Mouse (Mus musculus): ENCODE results near the gene Cdc73. TPM values are rescaled to one million over a fixed set of nuclear protein-coding genes. Genes with fewer than 3 reads are reported as not detected.
"Not testable (repeated sequence)": the region's sequence is repeated elsewhere in the genome, so short reads cannot be mapped to it uniquely, and the experiment has no call there.

Cdc73 gene
- polyA plus RNA-seq, 1 experiment from 2014 or later, result 33.7 TPM

- WGBS, result 88% methylated on average over 4 of the region's 4 CpGs
- Histone ChIP-seq H3K9ac (replicated peaks) (no peak overlapping the region), H3K4me1 (replicated peaks) (no peaks in the 10 kb centered on the region), H3K4me3 (replicated peaks) (no peak overlapping the region), H3K36me3 (peaks cover 43% of the 10 kb centered on the region), H3K4me2 (no peak overlapping the region), H3K27me3 (no peaks in the 10 kb centered on the region), H3K27ac (no peak overlapping the region), H3K9me3 (no peaks in the 10 kb centered on the region)
- ATAC-seq (ENCODE audit: insufficient number of reproducible peaks, insufficient read depth, low FRiP score, low TSS enrichment, low read depth), result no peak
These were observed 26.8 kb downstream of the Cdc73 start for GRCm38 (mm10) chr1:143675734-143676361.

- not testable (repeated sequence) for ATAC-seq (ENCODE audit: insufficient number of reproducible peaks, insufficient read depth, low FRiP score, low TSS enrichment, low read depth); H3K4me1 ChIP-seq (replicated peaks); H3K9me3 ChIP-seq; H3K27ac ChIP-seq; H3K4me3 ChIP-seq (replicated peaks); H3K4me2 ChIP-seq; H3K9ac ChIP-seq (replicated peaks); H3K27me3 ChIP-seq
- peaks cover 49% of the 10 kb centered on the region for H3K36me3 ChIP-seq
- WGBS, result 94% methylated on average over 4 of the region's 4 CpGs
These were observed 37.9 kb downstream of the Cdc73 start for GRCm38 (mm10) chr1:143664786-143665185.

- ATAC-seq (ENCODE audit: insufficient number of reproducible peaks, insufficient read depth, low FRiP score, low TSS enrichment, low read depth), result no peak
- no peak overlapping the region for H3K4me2 ChIP-seq
- H3K27ac ChIP-seq, result no peak overlapping the region
- no peaks in the 10 kb centered on the region for H3K27me3 ChIP-seq
- H3K36me3 ChIP-seq, result peaks cover 40% of the 10 kb centered on the region
- no peak overlapping the region for H3K4me3 ChIP-seq (replicated peaks)
- no peak overlapping the region for H3K9ac ChIP-seq (replicated peaks)
- H3K9me3 ChIP-seq, result no peaks in the 10 kb centered on the region
- no peaks in the 10 kb centered on the region for H3K4me1 ChIP-seq (replicated peaks)
- 98% methylated on average over 2 of the region's 2 CpGs for WGBS
These were observed 39.5 kb downstream of the Cdc73 start for GRCm38 (mm10) chr1:143663197-143663596.

GRCm38 (mm10) chr1:143653646-143654045 lies 49.0 kb downstream of the Cdc73 start:
- peaks cover 14% of the 10 kb centered on the region for H3K36me3 ChIP-seq
- H3K27ac ChIP-seq, result no peak overlapping the region
- WGBS, result 87% methylated on average over 3 of the region's 3 CpGs
- H3K4me3 ChIP-seq (replicated peaks), result no peak overlapping the region
- no peak overlapping the region for H3K4me2 ChIP-seq
- no peaks in the 10 kb centered on the region for H3K9me3 ChIP-seq
- ATAC-seq (ENCODE audit: insufficient number of reproducible peaks, insufficient read depth, low FRiP score, low TSS enrichment, low read depth), result no peak
- H3K4me1 ChIP-seq (replicated peaks), result no peaks in the 10 kb centered on the region
- H3K27me3 ChIP-seq, result no peaks in the 10 kb centered on the region
- H3K9ac ChIP-seq (replicated peaks), result no peak overlapping the region

GRCm38 (mm10) chr1:143650317-143650716 lies 52.4 kb downstream of the Cdc73 start:
- no peak for ATAC-seq (ENCODE audit: insufficient number of reproducible peaks, insufficient read depth, low FRiP score, low TSS enrichment, low read depth)
- H3K4me3 ChIP-seq (replicated peaks), result no peak overlapping the region
- no peaks in the 10 kb centered on the region for H3K27me3 ChIP-seq
- no peak overlapping the region for H3K9ac ChIP-seq (replicated peaks)
- no peak overlapping the region for H3K4me2 ChIP-seq
- H3K4me1 ChIP-seq (replicated peaks), result no peaks in the 10 kb centered on the region
- peaks cover 14% of the 10 kb centered on the region for H3K36me3 ChIP-seq
- WGBS, result 94% methylated on average over 2 of the region's 2 CpGs
- no peak overlapping the region for H3K27ac ChIP-seq
- H3K9me3 ChIP-seq, result no peaks in the 10 kb centered on the region

- no peak overlapping the region for H3K9ac ChIP-seq (replicated peaks)
- H3K4me3 ChIP-seq (replicated peaks), result no peak overlapping the region
- H3K4me1 ChIP-seq (replicated peaks), result 0 out of 2 replicates have a peak, but pooled peaks cover under 1% of the 10 kb centered on the region
- 81% methylated on average over 4 of the region's 4 CpGs for WGBS
- H3K9me3 ChIP-seq, result no peaks in the 10 kb centered on the region
- H3K36me3 ChIP-seq, result peaks cover 7% of the 10 kb centered on the region
- H3K27me3 ChIP-seq, result no peaks in the 10 kb centered on the region
- no peak overlapping the region for H3K4me2 ChIP-seq
- H3K27ac ChIP-seq, result no peak overlapping the region
- no peak for ATAC-seq (ENCODE audit: insufficient number of reproducible peaks, insufficient read depth, low FRiP score, low TSS enrichment, low read depth)
These were observed 56.5 kb downstream of the Cdc73 start for GRCm38 (mm10) chr1:143646219-143646618.

GRCm38 (mm10) chr1:143645386-143645785 lies 57.3 kb downstream of the Cdc73 start:
- Histone ChIP-seq H3K27ac (no peak overlapping the region), H3K4me1 (replicated peaks) (peaks cover 8% of the 10 kb centered on the region; the same call in 1 of the 2 replicates), H3K27me3 (no peaks in the 10 kb centered on the region), H3K36me3 (peaks cover 4% of the 10 kb centered on the region), H3K4me3 (replicated peaks) (no peak overlapping the region), H3K9ac (replicated peaks) (no peak overlapping the region), H3K9me3 (no peaks in the 10 kb centered on the region), H3K4me2 (no peak overlapping the region)
- no peak for ATAC-seq (ENCODE audit: insufficient number of reproducible peaks, insufficient read depth, low FRiP score, low TSS enrichment, low read depth)
- WGBS, result 76% methylated on average over 4 of the region's 4 CpGs

- no peak for ATAC-seq (ENCODE audit: insufficient number of reproducible peaks, insufficient read depth, low FRiP score, low TSS enrichment, low read depth)
- Histone ChIP-seq H3K27me3 (no peaks in the 10 kb centered on the region), H3K4me3 (replicated peaks) (no peak overlapping the region), H3K4me2 (no peak overlapping the region), H3K27ac (no peak overlapping the region), H3K4me1 (replicated peaks) (peaks cover 8% of the 10 kb centered on the region; the same call in 1 of the 2 replicates), H3K9me3 (no peaks in the 10 kb centered on the region), H3K9ac (replicated peaks) (no peak overlapping the region), H3K36me3 (no peaks in the 10 kb centered on the region)
- 90% methylated on average over 2 of the region's 2 CpGs for WGBS
These were observed 58.5 kb downstream of the Cdc73 start for GRCm38 (mm10) chr1:143644221-143644620.

GRCm38 (mm10) chr1:143640650-143641407 lies 61.9 kb downstream of the Cdc73 start, which contains the start of gene B3galt2:
Gene B3galt2, plus strand, starts transcription at chr1:143640664.
- Histone ChIP-seq H3K4me1 (replicated peaks) (peaks cover 8% of the 10 kb centered on the region; the same call in 1 of the 2 replicates), H3K9me3 (no peaks in the 10 kb centered on the region), H3K4me2 (peak within 1 kb of the TSS; percentile 40), H3K4me3 (replicated peaks) (0 out of 2 replicates have a peak within 1 kb of the TSS, but pooled peaks have one; percentile 11), H3K36me3 (no peaks in the 10 kb centered on the region), H3K27ac (peak within 1 kb of the TSS; percentile 67), H3K9ac (replicated peaks) (no peak within 1 kb of the TSS; the same call in 1 of the 2 replicates), H3K27me3 (no peaks in the 10 kb centered on the region)
- no peak for ATAC-seq (ENCODE audit: insufficient number of reproducible peaks, insufficient read depth, low FRiP score, low TSS enrichment, low read depth)
- 57% methylated on average over 15 of the region's 15 CpGs for WGBS

GRCm38 (mm10) chr1:143632854-143633587 lies 69.7 kb downstream of the Cdc73 start:
- Histone ChIP-seq H3K27ac (no peak overlapping the region), H3K4me3 (replicated peaks) (no peak overlapping the region), H3K36me3 (no peaks in the 10 kb centered on the region), H3K9ac (replicated peaks) (no peak overlapping the region), H3K27me3 (no peaks in the 10 kb centered on the region), H3K4me1 (replicated peaks) (no peaks in the 10 kb centered on the region), H3K4me2 (no peak overlapping the region), H3K9me3 (no peaks in the 10 kb centered on the region)
- WGBS, result 88% methylated on average over 2 of the region's 2 CpGs
- ATAC-seq (ENCODE audit: insufficient number of reproducible peaks, insufficient read depth, low FRiP score, low TSS enrichment, low read depth), result no peak

- no peaks in the 10 kb centered on the region for H3K4me1 ChIP-seq (replicated peaks)
- no peak for ATAC-seq (ENCODE audit: insufficient number of reproducible peaks, insufficient read depth, low FRiP score, low TSS enrichment, low read depth)
- no peak overlapping the region for H3K4me3 ChIP-seq (replicated peaks)
- H3K9ac ChIP-seq (replicated peaks), result no peak overlapping the region
- H3K4me2 ChIP-seq, result no peak overlapping the region
- 90% methylated on average over 1 of the region's 1 CpGs for WGBS
- no peak overlapping the region for H3K27ac ChIP-seq
- no peaks in the 10 kb centered on the region for H3K9me3 ChIP-seq
- no peaks in the 10 kb centered on the region for H3K36me3 ChIP-seq
- H3K27me3 ChIP-seq, result no peaks in the 10 kb centered on the region
These were observed 70.3 kb downstream of the Cdc73 start for GRCm38 (mm10) chr1:143632361-143632760.
